Mouse (Mus musculus): ENCODE results near the gene Siah1a. TPM values are rescaled to one million over a fixed set of nuclear protein-coding genes. Genes with fewer than 3 reads are reported as not detected.

Gene Siah1a
- polyA plus RNA-seq, 1 experiment = 26.5 TPM

DNA sequence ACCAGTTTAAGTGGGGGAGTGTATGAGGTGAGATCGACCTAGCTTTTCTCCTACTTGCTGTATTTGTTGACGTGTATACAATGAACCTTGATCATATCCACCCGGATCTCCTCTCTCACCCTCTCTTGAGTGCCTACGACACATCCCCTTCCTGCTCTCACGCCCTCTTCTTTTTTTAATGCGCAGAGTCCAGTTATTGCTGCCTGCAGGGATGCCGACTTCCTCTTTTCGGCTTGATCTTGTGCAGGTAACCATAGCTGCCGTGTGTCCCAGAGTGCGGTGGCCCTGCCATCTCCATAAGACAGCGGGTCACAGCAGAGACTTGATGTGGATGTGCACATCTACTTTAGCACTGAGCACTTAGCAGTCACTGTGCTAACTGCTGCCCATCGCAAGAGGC, 46.3 kb downstream of the Siah1a start:
- H3K4me1 ChIP-seq (ENCODE audit: control insufficient read depth, insufficient read depth, low read length) = peaks cover 6% of the 10 kb centered on the region
- H3K27me3 ChIP-seq (ENCODE audit: control insufficient read depth, insufficient read depth, low read length) = no peaks in the 10 kb centered on the region
- no peak overlapping the region for H3K4me3 ChIP-seq (ENCODE audit: control insufficient read depth, low read depth, low read length)
- H3K27ac ChIP-seq (ENCODE audit: control insufficient read depth, insufficient read depth, low read depth, low read length) = no peak overlapping the region
- no peaks in the 10 kb centered on the region for H3K36me3 ChIP-seq (ENCODE audit: control insufficient read depth, insufficient read depth, low read length)
- no peak for TF ChIP-seq POLR2A (IDR thresholded peaks at IDR 0.05; ENCODE audit: control insufficient read depth, low read depth, low read length)
- TF ChIP-seq CTCF (IDR thresholded peaks at IDR 0.05; ENCODE audit: control insufficient read depth, insufficient read depth, insufficient replicate concordance, low read depth, low read length) = no peak

DNA sequence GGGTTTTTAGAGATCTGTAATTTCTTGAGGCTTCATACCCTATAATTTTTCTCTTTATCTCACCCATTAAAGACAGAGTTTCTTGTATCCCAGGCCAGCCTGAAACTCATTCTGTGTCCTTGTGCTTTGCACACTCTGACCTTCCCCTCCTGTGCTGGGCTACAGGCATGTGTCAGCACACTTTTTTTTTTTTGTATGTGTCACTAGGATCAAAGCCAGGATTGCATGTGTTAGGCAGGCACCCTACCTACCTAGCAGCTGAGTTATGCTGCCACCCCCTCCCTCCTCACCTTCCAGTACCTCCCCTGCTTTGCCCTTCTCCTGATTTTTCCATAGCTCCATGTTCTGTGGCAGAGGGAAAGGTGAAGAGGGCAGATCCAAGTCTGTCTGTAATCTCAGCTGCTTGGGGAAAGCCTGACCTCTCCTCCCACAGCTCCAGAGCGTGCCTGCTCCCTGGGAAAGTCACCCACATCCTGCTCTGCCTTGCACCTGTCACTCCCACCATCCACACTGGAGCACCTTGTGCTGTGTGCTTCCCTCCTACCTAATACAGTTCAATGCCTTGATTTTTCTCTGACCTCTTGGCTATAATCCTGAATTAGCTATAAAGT, 46.8 kb downstream of the Siah1a start:
- peaks cover 6% of the 10 kb centered on the region for H3K4me1 ChIP-seq (ENCODE audit: control insufficient read depth, insufficient read depth, low read length)
- H3K4me3 ChIP-seq (ENCODE audit: control insufficient read depth, low read depth, low read length) = no peak overlapping the region
- no peaks in the 10 kb centered on the region for H3K27me3 ChIP-seq (ENCODE audit: control insufficient read depth, insufficient read depth, low read length)
- H3K36me3 ChIP-seq (ENCODE audit: control insufficient read depth, insufficient read depth, low read length) = no peaks in the 10 kb centered on the region
- no peak overlapping the region for H3K27ac ChIP-seq (ENCODE audit: control insufficient read depth, insufficient read depth, low read depth, low read length)
- TF ChIP-seq CTCF (IDR thresholded peaks at IDR 0.05; ENCODE audit: control insufficient read depth, insufficient read depth, insufficient replicate concordance, low read depth, low read length) (no peak), POLR2A (IDR thresholded peaks at IDR 0.05; ENCODE audit: control insufficient read depth, low read depth, low read length) (no peak)

- Histone ChIP-seq H3K27me3 (ENCODE audit: control insufficient read depth, insufficient read depth, low read length) (no peaks in the 10 kb centered on the region), H3K4me1 (ENCODE audit: control insufficient read depth, insufficient read depth, low read length) (peaks cover 6% of the 10 kb centered on the region), H3K36me3 (ENCODE audit: control insufficient read depth, insufficient read depth, low read length) (no peaks in the 10 kb centered on the region), H3K27ac (ENCODE audit: control insufficient read depth, insufficient read depth, low read depth, low read length) (no peak overlapping the region), H3K4me3 (ENCODE audit: control insufficient read depth, low read depth, low read length) (no peak overlapping the region)
- TF ChIP-seq POLR2A (IDR thresholded peaks at IDR 0.05; ENCODE audit: control insufficient read depth, low read depth, low read length) (no peak), CTCF (IDR thresholded peaks at IDR 0.05; ENCODE audit: control insufficient read depth, insufficient read depth, insufficient replicate concordance, low read depth, low read length) (no peak)
Measured at GRCm38 (mm10) chr8:86695703-86696102, 50.0 kb downstream of the Siah1a start.

DNA sequence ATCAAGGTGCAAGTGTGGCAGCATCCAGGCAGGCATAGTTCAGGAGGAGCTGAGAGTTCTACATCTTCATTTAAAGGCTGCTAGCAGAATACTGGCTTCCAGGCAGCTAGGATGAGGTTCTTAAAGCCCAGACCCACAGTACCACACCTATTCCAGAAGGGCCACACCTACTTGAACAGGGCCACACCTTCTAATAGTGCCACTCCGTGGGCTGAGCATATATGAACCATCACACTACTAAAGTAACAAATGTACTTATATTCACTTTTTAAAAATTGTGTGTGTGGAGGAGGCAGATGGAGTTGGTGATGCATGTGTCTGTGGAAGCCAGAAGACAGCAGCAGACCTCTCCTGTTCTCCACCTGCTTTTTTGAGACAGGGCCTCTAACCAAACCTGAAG, 51.7 kb downstream of the Siah1a start:
- H3K4me1 ChIP-seq (ENCODE audit: control insufficient read depth, insufficient read depth, low read length) = peaks cover 4% of the 10 kb centered on the region
- H3K27ac ChIP-seq (ENCODE audit: control insufficient read depth, insufficient read depth, low read depth, low read length) = no peak overlapping the region
- no peaks in the 10 kb centered on the region for H3K27me3 ChIP-seq (ENCODE audit: control insufficient read depth, insufficient read depth, low read length)
- H3K4me3 ChIP-seq (ENCODE audit: control insufficient read depth, low read depth, low read length) = no peak overlapping the region
- H3K36me3 ChIP-seq (ENCODE audit: control insufficient read depth, insufficient read depth, low read length) = no peaks in the 10 kb centered on the region
- TF ChIP-seq POLR2A (IDR thresholded peaks at IDR 0.05; ENCODE audit: control insufficient read depth, low read depth, low read length) (no peak), CTCF (IDR thresholded peaks at IDR 0.05; ENCODE audit: control insufficient read depth, insufficient read depth, insufficient replicate concordance, low read depth, low read length) (no peak)

- H3K36me3 ChIP-seq (ENCODE audit: control insufficient read depth, insufficient read depth, low read length) = no peaks in the 10 kb centered on the region
- H3K27me3 ChIP-seq (ENCODE audit: control insufficient read depth, insufficient read depth, low read length) = no peaks in the 10 kb centered on the region
- peaks cover 4% of the 10 kb centered on the region for H3K4me1 ChIP-seq (ENCODE audit: control insufficient read depth, insufficient read depth, low read length)
- TF ChIP-seq POLR2A (IDR thresholded peaks at IDR 0.05; ENCODE audit: control insufficient read depth, low read depth, low read length) (no peak), CTCF (IDR thresholded peaks at IDR 0.05; ENCODE audit: control insufficient read depth, insufficient read depth, insufficient replicate concordance, low read depth, low read length) (no peak)
- no peak overlapping the region for H3K4me3 ChIP-seq (ENCODE audit: control insufficient read depth, low read depth, low read length)
- H3K27ac ChIP-seq (ENCODE audit: control insufficient read depth, insufficient read depth, low read depth, low read length) = no peak overlapping the region
Measured at GRCm38 (mm10) chr8:86692107-86692506, 53.6 kb downstream of the Siah1a start.

GRCm38 (mm10) chr8:86686629-86687028, 59.1 kb downstream of the Siah1a start:
- Histone ChIP-seq H3K4me1 (ENCODE audit: control insufficient read depth, insufficient read depth, low read length) (no peaks in the 10 kb centered on the region), H3K27me3 (ENCODE audit: control insufficient read depth, insufficient read depth, low read length) (no peaks in the 10 kb centered on the region), H3K27ac (ENCODE audit: control insufficient read depth, insufficient read depth, low read depth, low read length) (no peak overlapping the region), H3K36me3 (ENCODE audit: control insufficient read depth, insufficient read depth, low read length) (no peaks in the 10 kb centered on the region), H3K4me3 (ENCODE audit: control insufficient read depth, low read depth, low read length) (no peak overlapping the region)
- TF ChIP-seq CTCF (IDR thresholded peaks at IDR 0.05; ENCODE audit: control insufficient read depth, insufficient read depth, insufficient replicate concordance, low read depth, low read length) = no peak
- no peak for TF ChIP-seq POLR2A (IDR thresholded peaks at IDR 0.05; ENCODE audit: control insufficient read depth, low read depth, low read length)

Other genes starting within 250 kb of the Siah1a start
- 78.2 and 85.5 TPM in 2 replicates for gene Abcc12, start 165.2 kb downstream of the Siah1a start, polyA plus RNA-seq (2012; rRNA removed)
- 19.1 and 20.3 TPM in 2 replicates for gene Lonp2, start 121.9 kb downstream of the Siah1a start, polyA plus RNA-seq (2012; rRNA removed)
- 248 and 359 TPM in 2 replicates for gene Gm10638, start 235 bp downstream of the Siah1a start, polyA plus RNA-seq (2012; rRNA removed)
- 5.0 and 6.7 TPM in 2 replicates for gene N4bp1, start 139.3 kb upstream of the Siah1a start, polyA plus RNA-seq (2012; rRNA removed)

Measured in testis, adult 2 months (tissue).